Mouse (Mus musculus) heart, postnatal 10 days (tissue): Measurements from ENCODE around the gene Pknox1. TPM values are rescaled to one million over a fixed set of nuclear protein-coding genes. Genes with fewer than 3 reads are reported as not detected.
A peak's percentile ranks its signal among the peaks of the same experiment; 100 is the strongest.
"Not testable (repeated sequence)": the region's sequence is repeated elsewhere in the genome, so short reads cannot be mapped to it uniquely, and the experiment has no call there.

Experiments used
- DNase-seq, 2 experiments: peaks; one replicate each; pipeline ENCODE4 v3.0.0; 2021
- intact Hi-C: fragments of 180-260 bp; cut with DNase I; formaldehyde crosslinking; loops from one replicate; pipeline ENCODE4 v1.15.1; 2025
- total RNA-seq, 2 experiments: library from RNA; stranded (reverse); gene quantifications; 2 replicates each; pipeline ENCODE4 v1.2.3; 2021

Pknox1 gene
- total RNA-seq, result 10 to 100 TPM; 13.5 to 16.2 TPM

DNA sequence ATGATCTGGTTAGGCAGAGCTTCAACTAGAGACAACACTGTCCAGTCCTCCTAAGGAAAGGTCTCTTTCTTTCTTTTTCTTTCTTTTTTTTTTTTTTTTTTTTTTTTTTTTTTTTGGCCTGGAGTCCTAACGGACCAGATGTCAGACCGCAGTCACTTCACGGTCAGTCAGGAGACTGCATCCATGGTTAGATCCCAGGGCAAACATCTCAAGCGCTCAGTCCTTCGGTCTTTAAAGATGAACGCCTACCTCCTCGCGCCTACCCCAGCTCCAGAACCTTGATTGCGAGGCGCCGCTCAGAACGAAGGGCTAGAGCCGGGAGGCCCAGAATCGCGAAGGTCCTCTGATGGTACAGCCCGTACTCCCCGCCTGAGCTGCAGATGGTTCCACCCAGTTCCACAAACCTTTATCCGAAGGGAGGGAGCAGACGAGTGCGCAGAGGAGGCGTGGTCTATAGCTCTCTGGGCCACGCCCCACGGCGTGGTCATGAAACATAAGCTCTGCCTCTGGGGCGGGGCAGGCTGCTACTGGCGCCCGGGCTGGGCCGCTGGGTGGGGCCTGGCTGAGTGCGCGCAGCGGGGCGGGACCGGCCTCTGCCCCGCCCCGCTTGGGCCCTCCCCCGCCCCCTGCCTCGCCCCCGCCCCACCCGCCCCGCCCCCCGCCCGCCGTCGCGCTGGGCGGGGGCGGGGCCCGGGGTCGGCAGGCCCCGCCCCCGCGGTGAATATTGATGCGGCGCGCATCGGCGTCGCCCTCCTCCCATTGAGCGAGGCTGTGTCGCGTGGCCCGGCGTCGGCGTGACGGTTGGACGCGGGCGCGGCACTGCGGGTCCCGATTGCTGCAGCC, at the start of gene Pknox1:
Gene Pknox1 (plus strand): TSS at position 720 of the 843 bp plus-strand sequence.
- intact Hi-C loops, result loop anchor here (2.0 kb wide), 1 partner anchor 43 kb away; the partner anchor contains the start of gene Ndufv3
- peak; percentile 98 to 99 for DNase-seq

DNA sequence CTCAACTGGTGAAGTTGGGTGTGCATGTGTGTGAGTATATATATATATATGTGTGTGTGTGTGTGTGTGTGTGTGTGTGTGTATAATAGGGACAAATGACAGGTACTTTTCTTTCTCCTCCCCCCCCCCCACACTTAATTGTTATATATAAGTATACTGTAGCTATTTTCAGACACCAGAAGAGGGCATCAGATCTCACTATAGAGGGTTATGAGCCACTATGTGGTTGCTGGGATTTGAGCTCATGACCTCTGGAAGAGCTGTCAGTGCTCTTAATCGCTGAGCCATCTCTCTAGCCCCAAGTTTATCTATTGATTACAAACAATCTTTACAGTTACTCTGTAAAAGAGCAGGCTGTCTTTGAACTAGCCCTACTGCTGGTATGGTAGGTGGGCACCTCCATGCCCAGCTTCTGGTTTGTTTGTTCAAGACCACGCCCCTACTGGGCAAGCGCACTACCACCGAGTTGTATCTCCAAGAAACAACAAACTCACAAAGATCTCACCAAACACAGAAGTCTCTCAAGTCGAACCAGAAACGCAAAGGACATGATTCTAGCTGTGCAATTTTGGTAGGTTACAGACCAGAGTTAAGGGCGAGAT, 45.1 kb upstream of the Pknox1 start:
- intact Hi-C loops, result no loop called here
- DNase-seq, result no peak

DNA sequence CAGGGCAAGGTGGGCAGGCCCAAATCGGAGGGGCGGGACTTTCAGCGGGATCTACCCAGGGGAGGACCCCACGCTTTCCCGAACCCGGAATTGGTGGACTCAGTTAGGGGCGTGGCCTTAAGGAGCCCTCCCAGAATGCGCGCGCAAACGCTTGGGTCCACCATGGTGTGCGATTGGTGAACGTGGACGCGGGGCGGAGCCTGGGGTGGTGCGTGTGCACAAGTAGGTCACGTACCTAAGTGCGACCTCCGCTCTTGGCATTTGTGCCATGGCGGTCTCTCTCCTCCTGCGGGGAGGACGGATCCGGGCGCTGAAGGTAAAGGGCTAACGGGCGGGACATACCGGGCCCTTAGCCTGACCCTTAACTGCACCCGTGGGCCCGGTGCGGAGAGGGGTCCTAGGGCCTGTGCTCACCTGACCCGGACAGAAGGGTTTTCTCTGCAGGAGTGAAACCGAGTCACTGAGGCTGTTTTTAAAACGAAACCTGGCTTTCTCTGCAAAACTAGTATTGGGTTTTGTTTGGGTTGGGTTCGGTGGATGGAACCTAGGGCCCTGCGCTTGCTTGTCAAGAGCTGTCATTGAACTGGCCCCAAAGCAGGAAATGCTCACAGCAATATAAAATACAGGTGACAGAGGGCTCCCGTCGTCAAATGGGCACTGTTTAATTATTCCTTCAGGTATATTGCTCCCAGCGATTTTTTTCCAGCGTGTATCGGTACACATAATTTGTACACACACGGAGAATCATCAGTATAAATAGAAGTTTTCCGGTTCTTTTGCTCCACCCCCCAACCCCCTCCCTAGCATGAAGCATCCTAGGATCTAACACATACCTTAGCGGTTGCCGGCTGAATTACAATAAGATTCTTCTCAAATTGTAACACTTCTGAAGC, 44.3 kb upstream of the Pknox1 start, which contains the start of the genes Wdr4 and Ndufv3:
Gene Wdr4 (minus strand): TSS at position 35 of the 893 bp plus-strand sequence.
Gene Ndufv3 (plus strand): TSS at position 170 of the 893 bp plus-strand sequence.
- intact Hi-C loops, result loop anchor here (2.0 to 10.0 kb wide), 2 partner anchors 45 to 515 kb away; partner anchors contain the start of genes Hsf2bp, Pknox1 and Rrp1b

DNA sequence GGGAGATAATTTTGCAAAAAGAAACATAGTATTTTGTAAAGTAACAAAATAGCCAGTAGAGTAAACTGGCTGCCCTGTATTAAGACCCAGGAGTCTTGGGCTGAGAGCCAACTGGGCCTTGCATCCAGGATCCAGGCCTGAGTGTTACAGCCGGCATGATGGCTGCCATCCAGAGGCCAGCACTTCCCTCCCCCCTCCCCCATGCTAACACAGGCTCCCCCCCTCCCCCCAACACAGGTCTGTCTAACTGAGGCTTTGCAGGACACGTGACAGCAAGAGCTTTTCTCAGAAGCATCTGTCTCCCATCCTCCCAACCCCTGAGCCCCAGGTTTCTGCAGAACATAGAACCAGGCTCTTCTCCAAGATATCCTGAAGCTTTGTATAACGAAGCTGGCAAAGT, 43.6 kb upstream of the Pknox1 start:
- DNase-seq, result peak; percentile 75 to 78
- intact Hi-C loops, result loop anchor here (2.0 to 10.0 kb wide), 2 partner anchors 44 to 514 kb away; partner anchors contain the start of genes Hsf2bp, Pknox1 and Rrp1b

More for the DNA sequence above, 44.3 kb upstream of the Pknox1 start, which contains the start of the genes Wdr4 and Ndufv3:
- peak; percentile 99 to 100 for DNase-seq

DNA sequence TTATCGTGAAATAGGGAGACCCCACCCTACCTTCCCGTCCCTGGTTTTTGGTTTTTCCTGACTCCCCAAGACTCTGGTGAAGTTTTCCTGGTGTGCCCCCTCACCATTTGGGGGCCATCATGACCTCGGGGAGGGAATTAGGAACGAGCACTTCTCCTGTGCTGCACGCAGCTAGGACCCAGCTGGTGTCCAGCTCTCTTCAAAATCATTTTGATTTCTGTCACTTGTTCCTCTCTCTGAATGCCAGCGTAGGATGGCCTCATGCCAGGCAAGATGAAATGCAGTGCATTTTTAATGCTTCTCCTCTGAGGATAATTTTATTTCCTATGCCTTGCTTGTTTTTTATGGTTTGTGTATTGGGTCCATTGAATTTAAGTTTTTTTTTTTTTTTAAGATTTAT, 42.6 kb upstream of the Pknox1 start:
- intact Hi-C loops, result loop anchor here (2.0 to 10.0 kb wide), 2 partner anchors 43 to 513 kb away; partner anchors contain the start of genes Hsf2bp, Pknox1 and Rrp1b

DNA sequence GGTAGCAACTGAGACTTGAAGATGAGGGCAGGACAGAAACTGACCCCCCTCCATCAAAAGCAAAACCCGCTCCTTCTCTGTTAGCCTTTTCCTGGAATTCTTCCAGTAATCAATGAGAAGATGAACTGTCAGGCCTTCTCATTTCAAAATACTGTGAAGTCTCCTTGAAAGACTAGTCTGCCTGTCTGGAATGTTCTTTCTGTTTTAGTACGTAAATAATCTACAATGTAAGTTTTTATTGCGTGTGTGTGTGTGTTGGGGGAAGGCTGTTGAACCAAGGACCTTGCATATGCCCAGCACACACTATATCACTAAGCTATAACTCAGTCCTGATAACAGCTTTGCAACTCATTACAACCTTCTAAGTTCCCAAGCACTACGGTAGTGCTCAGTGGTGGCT, 39.4 kb upstream of the Pknox1 start:
- intact Hi-C loops, result loop anchor here (10.0 kb wide), 1 partner anchor 510 kb away; the partner anchor contains the start of genes Hsf2bp and Rrp1b
- DNase-seq, result no peak

More for the DNA sequence above, 42.6 kb upstream of the Pknox1 start:
- DNase-seq, result no peak

DNA sequence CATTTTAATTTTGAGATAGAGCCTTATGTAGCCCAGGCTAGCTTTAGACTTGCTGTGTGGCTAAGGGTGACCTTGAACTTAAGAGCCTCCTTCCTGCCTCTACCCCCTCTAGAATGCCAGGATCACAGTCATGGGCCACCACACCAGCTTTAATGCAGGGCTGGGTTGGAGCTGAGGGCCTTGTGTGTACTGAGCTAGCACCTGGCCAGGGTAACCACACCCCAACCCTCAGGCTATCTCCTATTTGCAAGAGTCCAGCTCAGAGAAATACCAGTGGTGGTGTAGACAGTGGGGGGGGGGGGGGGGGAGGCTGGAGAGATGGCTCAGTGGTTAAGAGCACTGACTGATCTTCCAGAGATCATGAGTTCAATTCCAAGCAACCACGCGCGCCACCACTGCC, 38.7 kb upstream of the Pknox1 start:
- no peak for DNase-seq
- intact Hi-C loops, result loop anchor here (10.0 kb wide), 1 partner anchor 509 kb away; the partner anchor contains the start of genes Hsf2bp and Rrp1b

DNA sequence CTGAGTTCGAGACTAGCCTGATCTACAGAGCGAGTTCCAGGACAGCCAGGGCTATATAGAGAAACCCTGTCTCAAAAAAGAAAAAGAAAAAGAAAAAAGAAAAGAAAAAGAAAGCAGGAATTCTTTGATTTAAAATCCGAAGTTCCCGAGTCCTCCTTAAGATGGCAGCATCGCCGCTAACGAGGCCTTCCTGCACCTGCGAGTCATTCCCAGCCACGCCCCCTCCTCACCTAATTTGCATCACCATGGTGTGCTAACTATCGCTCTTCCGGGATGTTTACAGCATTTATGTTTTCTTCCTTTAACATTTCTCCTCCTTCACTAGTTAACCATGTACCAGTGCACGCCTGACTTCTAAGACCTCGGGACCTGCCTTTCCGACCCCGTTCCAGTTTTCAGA, 35.2 kb upstream of the Pknox1 start:
- intact Hi-C loops, result loop anchor here (10.0 kb wide), 1 partner anchor 505 kb away; the partner anchor contains the start of genes Hsf2bp and Rrp1b
- peak in 1 of 2 experiments; percentile 37 for DNase-seq

DNA sequence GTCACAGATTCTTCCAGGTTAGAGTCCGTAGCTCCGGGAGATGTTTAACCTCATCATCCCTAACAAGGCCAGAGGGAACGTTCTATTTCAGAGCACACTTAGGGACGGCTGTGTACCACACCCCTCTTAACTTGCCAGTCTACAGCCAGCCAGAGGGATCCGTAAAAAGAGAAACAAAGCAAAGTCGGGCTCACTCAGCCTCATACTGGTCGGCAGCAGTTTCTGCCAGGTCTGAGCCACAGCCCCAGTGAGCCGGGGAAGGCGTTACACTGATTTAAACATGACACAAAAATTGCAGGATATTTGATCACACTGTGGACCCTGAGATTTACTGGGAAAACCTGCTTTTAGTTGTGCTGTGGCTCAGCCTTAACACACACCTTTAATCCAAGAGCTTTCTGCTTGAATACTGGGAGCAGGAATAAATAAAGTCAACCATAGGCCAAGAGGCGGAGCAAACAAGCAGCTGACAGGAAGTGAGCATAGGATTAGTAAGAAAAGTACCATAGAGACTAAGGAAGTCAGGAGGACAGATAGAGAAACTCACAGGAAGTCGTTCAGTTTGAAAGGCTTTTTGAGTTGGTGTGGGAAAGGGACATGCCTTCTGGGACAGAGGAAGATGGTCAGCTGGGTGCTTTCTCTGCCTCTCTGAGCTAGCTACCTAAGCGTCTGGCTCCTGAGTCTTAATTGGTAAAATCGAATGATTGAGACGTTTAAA, 32.9 kb upstream of the Pknox1 start:
- no peak for DNase-seq
- intact Hi-C loops, result loop anchor here (2.0 kb wide), 1 partner anchor 133 kb away; no protein-coding TSS in a partner anchor

DNA sequence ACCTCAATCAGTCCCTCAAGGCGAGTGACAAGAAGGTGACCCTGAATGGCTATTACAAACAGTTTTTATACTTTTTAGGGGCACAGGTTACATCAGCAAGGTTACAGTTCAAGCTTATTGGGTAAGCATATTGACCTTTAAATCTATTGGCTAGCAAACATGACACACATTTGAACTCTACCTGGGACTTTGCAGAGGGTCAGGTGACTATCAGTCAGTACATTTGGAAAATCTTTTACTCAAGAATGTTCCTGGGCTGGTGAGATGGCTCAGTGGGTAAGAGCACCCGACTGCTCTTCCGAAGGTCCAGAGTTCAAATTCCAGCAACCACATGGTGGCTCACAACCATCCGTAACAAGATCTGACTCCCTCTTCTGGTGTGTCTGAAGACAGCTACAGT, 32.2 kb upstream of the Pknox1 start:
- intact Hi-C loops, result loop anchor here (2.0 kb wide), 1 partner anchor 132 kb away; no protein-coding TSS in a partner anchor
- DNase-seq, result not testable (repeated sequence)

DNA sequence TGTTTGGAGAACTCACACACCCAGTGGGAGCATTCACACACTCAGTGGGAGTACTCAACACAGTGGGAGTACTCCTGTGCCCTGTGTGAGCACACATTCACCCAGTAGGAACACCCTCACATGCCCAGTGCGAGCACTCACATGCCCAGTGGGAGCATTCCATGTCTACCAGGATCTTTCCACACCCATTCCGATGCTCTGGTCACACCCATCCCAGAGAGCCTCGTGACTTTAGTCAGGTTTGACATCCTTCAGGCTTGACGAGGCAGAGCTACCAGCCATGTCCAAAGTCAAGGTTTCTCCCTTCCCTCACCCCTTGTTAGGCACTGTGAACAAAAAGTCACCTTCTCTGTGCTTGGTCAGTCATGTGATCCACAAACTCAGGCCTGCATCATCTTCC, 29.2 kb upstream of the Pknox1 start:
- DNase-seq, result no peak

DNA sequence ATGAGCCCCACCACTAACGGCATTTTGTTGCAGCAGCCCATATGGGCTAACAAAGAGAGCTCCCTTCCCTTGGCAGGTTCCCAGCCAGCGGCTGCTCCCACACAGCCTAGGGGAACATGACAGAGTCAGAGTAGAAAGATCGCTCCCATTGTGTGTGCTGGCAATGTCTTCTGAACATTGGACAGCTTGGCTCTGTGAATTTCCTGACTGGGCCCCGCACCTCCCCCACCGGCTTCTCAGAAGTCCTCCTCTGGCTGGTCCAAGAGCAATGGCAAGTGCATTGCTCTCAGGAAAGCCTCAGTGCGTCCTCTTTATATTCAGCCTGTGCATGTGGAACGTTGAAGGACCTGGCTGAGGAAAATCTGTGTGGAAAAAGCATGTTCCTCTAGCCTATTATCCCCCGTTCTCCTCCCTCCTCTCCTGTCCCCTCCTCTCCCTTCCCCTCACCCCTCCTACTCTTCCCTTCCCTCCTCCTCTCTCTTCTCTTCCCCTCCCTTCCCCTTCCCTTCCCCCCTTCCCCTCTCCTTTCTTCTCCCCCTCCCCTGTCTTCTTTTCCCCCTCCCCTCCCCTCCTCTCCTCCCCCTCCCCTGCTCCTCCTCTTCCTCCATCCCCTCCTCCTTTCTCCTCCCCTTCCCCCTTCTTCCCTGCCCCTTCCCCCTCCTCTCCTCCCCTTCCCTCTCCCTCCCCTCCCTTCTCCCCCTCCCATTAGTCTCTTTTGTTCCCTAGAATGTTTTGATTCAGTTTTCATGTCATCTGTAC, 28.5 kb upstream of the Pknox1 start:
- DNase-seq, result peak; percentile 82 to 83
- intact Hi-C loops, result no loop called here

More for the DNA sequence above, 29.2 kb upstream of the Pknox1 start:
- intact Hi-C loops, result no loop called here

DNA sequence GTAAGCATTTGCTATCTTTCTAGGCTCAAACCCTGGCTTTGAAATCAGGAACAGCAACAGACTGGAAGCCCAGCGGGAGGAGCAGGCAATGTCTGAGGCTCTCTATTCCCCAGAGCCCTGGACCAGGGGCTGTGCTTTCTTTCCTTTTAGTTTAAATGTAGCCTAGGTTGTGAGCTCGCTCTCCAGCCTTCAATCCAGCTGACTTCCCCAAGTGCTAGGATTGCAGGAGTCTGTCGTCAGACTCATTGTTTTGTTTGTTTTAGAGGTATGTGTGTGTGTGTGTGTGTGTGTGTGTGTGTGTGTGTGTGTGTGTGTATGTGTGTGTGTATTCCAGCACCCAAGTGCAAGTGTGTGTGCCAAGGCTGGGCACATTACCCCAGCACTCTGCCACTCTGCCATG, 24.4 kb upstream of the Pknox1 start:
- intact Hi-C loops, result no loop called here
- no peak for DNase-seq

DNA sequence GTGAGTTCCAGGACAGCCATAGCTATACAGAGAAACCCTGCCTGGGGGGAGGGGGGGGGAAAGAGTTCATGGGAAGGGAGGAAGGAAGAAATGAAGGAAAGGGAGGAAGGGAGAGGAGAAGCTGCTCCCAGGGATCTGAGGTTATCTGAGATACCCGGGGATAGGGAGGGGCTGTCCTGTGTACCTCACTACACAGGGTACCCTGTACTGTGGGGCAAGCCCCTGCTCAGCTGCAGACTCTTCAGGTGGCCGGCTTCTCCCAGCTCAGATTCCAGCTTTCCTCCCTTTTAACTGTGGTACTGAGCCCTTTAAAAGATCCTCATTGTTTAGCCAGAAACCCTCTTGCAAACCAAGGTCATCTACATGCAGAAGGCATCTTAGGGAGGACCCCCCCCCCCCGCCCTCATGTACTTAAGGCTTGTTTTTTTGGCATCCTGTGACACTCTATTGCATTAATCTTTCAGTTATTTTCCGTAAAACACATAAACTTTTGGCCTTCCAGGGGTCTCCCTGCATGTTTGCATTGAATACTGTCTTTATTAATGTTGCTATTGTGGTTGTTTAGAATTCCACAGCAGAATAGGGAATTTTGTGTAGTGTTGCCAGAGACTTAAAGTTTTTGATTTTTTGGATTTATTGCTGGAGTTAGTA, 23.6 kb upstream of the Pknox1 start:
- intact Hi-C loops, result no loop called here
- DNase-seq, result no peak

DNA sequence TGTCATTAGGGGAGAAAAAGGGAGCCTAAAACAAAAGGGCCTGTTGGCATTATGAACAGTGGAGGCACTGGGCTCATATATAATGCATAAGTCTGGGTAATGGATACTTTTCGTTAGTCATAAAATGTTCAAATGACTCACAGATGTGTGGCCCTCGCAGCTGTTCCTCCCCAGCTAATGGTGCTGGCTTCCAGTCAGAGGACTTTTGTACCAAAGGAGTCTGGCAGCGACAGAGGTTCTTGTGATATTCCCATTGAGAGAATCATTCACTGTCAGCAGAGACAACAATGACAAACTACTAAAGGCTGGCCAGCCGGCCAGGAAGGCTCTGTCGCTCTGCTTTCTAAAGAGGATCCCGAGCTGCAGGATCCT, 23.1 kb upstream of the Pknox1 start:
- peak; percentile 34 to 37 for DNase-seq
- intact Hi-C loops, result no loop called here

DNA sequence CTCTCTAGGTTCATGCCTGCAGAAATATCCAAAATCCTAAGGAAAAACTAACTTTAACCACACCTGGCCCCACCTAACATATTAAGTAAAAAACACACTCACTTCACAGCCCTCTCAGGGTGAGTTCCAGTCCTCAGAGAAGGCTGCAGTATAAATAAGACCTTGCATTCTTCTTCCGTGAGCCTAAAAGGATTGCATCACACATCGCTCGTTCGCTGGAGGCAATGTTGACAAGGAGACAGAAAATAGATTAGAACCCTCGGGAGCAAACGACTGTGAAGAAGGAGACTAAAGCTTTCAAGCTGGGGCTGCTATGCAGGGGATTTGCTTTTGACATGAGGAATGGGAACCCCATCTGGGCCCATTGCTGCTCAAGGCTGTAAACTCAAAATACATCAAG, 21.0 kb upstream of the Pknox1 start:
- DNase-seq, result no peak
- intact Hi-C loops, result no loop called here

DNA sequence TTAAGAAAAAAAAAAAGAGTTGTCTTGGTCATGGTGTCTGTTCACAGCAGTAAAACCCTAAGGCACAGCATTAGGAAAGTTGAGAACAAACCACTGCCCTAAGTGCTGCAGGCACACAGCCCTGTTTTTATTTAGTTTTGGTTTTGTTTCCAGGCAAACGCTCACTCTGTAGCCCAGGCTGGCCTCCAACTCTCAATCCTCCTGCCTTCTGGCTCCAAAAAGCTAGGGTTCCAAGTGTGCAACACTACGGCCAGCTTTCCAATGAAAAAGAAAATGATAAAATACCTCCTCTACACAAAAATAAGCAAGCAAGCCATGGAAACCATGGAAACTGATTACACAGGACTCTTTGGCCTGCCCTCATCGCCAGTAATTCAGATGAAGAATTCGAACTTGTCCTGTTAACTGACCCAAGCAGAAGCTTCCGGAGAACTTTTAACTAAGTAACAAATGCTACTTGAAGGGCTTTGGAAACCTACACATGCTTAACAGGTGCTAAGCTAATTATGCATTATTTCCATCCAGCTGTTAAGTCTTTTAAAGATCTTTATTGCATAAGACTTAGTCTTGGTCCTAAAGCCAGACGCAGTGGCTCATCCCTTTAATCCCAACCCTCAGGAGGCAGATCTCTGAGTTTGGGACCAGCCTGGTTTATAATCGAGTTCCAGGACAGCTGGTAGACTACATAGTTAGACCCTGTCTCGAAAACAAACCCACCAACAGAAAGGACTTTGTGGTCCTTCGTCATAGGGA, 17.9 kb upstream of the Pknox1 start:
- no peak for DNase-seq
- intact Hi-C loops, result no loop called here
